Mouse (Mus musculus) embryo, embryonic 10 days (tissue): ENCODE measurements around the gene Ptprd.

Source experiments
- DNase-seq: peaks from one replicate; pipeline ENCODE4 v3.0.0-alpha.2; 2015; ENCODE audit warnings: low spot score

The Ptprd gene

GRCm38 (mm10) chr4:77558404-77559202 lies 653.2 kb downstream of the Ptprd start:
- peak; percentile 83 for DNase-seq

GRCm38 (mm10) chr4:77555841-77556240 lies 655.9 kb downstream of the Ptprd start:
- peak; percentile 39 for DNase-seq

GRCm38 (mm10) chr4:77537843-77538242 lies 673.9 kb downstream of the Ptprd start:
- DNase-seq: no peak

GRCm38 (mm10) chr4:77537336-77537735 lies 674.4 kb downstream of the Ptprd start:
- DNase-seq: no peak

DNA sequence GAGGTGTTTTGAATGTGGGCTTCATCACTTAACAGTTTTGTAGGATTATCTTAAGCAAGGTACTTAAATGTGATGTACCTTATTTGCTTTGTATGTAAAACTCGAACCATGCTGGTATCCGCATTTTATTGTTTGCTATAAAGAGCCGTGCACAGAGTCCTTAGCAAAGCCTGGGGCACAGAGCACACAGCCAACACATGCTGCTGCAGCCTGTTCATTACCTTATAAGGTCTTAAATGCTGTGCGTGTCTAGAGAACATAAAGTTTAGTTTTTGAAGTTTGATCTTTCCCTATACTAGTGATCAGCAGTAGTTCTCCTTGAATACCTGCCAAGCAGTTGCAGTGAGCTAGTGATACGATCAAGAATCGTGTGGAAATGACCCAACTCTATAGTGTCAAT lies 676.2 kb downstream of the Ptprd start:
- no peak for DNase-seq

- no peak for DNase-seq
Measured at GRCm38 (mm10) chr4:77534553-77534952, 677.2 kb downstream of the Ptprd start.

DNA sequence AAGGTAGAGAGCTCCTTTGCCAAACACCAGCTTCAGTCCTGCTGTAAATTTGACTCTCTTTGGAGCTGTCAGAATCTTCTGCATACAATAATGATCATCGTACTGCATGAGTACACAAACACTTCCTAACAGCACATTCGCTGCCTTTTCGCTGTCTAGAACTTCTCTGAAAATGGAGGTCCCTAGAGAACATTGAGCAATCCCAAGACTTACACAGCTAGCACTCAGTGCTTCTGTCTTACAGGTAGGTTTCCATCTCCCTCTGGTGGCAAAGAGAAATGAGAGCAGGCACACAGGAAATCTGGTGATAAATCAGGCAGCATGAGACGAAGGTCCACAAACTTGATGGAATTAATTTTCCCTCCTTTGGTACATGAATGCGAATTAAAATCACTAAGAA lies 692.6 kb downstream of the Ptprd start:
- DNase-seq: peak; percentile 67

GRCm38 (mm10) chr4:77513914-77514628 lies 697.7 kb downstream of the Ptprd start:
- no peak for DNase-seq

GRCm38 (mm10) chr4:77513041-77513440 lies 698.7 kb downstream of the Ptprd start:
- no peak for DNase-seq

DNA sequence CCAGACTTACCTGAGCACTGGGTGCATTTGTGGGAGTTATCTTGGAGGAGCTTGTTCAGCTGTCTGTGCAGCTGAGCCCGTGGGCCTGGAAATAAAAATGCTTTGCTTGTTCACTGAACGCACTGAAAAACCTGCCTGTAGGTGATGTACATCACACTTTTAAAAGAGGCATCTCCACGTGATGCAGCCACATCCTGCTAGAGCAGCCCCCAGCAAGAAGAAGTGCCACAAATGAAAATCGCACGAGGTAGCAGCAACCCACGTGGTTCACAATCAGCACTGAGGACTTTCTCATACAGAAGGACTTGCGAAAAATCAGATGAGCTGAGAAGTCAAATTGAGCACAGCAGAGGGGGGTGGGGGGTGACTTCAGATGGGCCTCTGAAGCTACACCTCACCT lies 757.7 kb downstream of the Ptprd start:
- DNase-seq: no peak

- no peak for DNase-seq
Measured at GRCm38 (mm10) chr4:77399146-77399545, 812.6 kb downstream of the Ptprd start.

- no peak for DNase-seq
Measured at GRCm38 (mm10) chr4:77361728-77362127, 850.0 kb downstream of the Ptprd start.

- no peak for DNase-seq
Measured at GRCm38 (mm10) chr4:77327198-77327597, 884.6 kb downstream of the Ptprd start.

DNA sequence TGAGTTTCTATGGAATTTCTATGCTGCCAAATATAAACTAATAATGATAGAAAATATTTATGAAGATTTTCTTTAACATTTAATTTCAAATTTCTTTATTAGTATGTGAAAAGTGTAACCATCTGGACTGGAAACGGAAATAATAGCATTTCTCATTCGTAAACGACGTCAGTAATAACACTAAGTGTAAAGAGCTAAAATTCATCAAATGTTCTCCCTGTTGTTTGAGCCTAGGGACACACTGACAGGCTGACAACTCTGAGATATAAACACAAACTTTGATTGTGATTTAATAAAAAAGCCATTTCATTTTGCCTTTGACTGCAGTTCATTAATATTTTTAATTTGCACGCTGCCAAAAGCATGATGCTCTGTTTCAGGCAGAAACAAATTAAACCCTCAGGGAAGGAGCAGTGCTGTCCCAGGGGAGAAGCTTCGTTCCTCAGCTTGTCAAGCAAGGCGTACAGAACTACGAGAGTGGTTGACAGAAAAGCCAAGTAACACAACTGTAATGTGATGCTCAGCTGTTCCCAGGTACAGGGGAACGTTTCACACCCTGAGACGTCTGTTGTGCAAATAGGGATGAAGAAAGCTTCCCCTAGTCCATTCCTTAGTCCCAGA lies 894.6 kb downstream of the Ptprd start:
- DNase-seq: no peak

GRCm38 (mm10) chr4:77316644-77317043 lies 895.1 kb downstream of the Ptprd start:
- no peak for DNase-seq

- DNase-seq: peak; percentile 21
Measured at GRCm38 (mm10) chr4:77310127-77310788, 901.5 kb downstream of the Ptprd start.

- no peak for DNase-seq
Measured at GRCm38 (mm10) chr4:77283423-77283822, 928.3 kb downstream of the Ptprd start.

GRCm38 (mm10) chr4:77277913-77278312 lies 933.8 kb downstream of the Ptprd start:
- no peak for DNase-seq

DNA sequence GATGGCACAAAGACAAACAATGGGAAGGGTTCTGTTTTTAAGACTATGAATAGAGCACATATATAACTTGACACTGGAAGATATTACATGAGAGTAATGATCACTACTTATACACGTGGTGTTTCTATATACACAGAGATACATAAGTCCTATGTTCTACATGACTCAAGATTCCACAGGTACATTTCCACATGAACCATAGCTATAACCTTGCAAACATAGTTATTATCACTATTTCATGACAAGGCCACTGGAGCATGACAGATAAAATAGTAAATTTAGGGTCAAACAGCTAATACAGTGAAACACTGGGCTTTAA lies 951.8 kb downstream of the Ptprd start:
- DNase-seq: no peak

DNA sequence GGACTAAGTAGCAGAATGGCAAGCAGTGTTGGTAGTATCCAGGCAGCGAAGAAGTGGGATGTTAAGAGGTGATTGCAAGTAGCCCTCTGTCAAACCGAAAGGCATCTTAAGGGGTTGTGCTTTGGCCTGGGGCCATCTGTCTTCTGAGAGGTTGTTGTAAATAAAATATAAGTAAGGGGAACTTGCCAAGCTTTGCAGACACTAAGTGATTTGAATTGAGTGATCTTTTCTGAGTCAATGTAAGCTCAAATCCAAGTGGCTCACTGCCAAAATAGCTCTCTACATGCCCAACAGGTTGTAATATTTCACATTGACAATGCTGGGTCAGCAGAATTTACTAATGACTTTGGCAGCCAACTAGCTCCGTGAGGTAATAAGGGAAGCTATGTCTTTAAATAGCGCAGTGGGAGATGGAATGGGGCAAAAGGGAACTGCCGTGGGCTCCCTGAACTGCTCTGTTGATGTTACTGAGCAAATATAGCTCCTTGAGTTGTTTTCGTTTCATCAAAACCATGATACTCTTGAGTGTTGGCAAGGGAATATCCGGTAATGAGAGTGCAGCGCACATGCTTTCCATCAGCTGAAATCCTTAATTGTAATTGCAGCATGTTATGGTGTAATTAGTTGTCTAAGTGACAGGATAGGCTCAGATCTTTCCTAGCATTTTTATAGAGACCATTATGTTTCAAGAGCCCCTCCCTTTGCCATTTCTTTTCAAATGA lies 952.4 kb downstream of the Ptprd start:
- no peak for DNase-seq

GRCm38 (mm10) chr4:77251188-77251587 lies 960.6 kb downstream of the Ptprd start:
- DNase-seq: no peak

GRCm38 (mm10) chr4:77249801-77250200 lies 962.0 kb downstream of the Ptprd start:
- no peak for DNase-seq
